Mouse (Mus musculus) heart, embryonic 12.5 days (tissue): ENCODE measurements around the gene Pdik1l. TPM values are rescaled to one million over a fixed set of nuclear protein-coding genes. Genes with fewer than 3 reads are reported as not detected.

ENCODE experiments used
- ATAC-seq: fragments of 200-750 bp; cut with Nextera tagmentation; 2 replicates; pipeline ENCODE4 v1.8.0; 2017; ENCODE audit warnings: moderate TSS enrichment, moderate library complexity; ENCODE audit not compliant: insufficient number of reproducible peaks, low FRiP score
- H3K27ac ChIP-seq: fragments of 300-500 bp; sonication (generic); 2 replicates; pipeline ENCODE4 v1.5.1; 2016; ENCODE audit warnings: mild to moderate bottlenecking, moderate library complexity; ENCODE audit not compliant: poor library complexity, severe bottlenecking
- H3K27me3 ChIP-seq: fragments of 300-500 bp; sonication (generic); replicated peaks from 2 replicates; pipeline ENCODE4 v1.6.1; 2016; ENCODE audit warnings: mild to moderate bottlenecking, moderate library complexity
- H3K36me3 ChIP-seq: fragments of 300-500 bp; sonication (generic); 2 replicates; pipeline ENCODE4 v1.6.1; 2016; ENCODE audit warnings: mild to moderate bottlenecking, moderate library complexity
- H3K4me1 ChIP-seq: fragments of 300-500 bp; sonication (generic); replicated peaks from 2 replicates; pipeline ENCODE4 v1.6.1; 2016; ENCODE audit warnings: mild to moderate bottlenecking
- H3K4me2 ChIP-seq: fragments of 300-500 bp; sonication (generic); 2 replicates; pipeline ENCODE4 v1.6.1; 2016; ENCODE audit warnings: mild to moderate bottlenecking, moderate library complexity
- H3K4me3 ChIP-seq: fragments of 300-500 bp; sonication (generic); 2 replicates; pipeline ENCODE4 v1.5.1; 2016; ENCODE audit warnings: mild to moderate bottlenecking
- H3K9ac ChIP-seq: fragments of 300-500 bp; sonication (generic); 2 replicates; pipeline ENCODE4 v1.6.1; 2016; ENCODE audit warnings: mild to moderate bottlenecking, moderate library complexity
- H3K9me3 ChIP-seq: fragments of 300-500 bp; sonication (generic); replicated peaks from 2 replicates; pipeline ENCODE4 v1.6.1; 2016; ENCODE audit warnings: mild to moderate bottlenecking, moderate library complexity
- WGBS: fragments of 180-500 bp; shearing (Covaris S2); methylation state at CpG from one replicate; pipeline ENCODE4 v1.1.7; 2016; 5-methylcytosine and 5-hydroxymethylcytosine counted together
- polyA plus RNA-seq: library from polyadenylated mRNA; unstranded; fragments of >200 nt; fragmentation: Nextera tagmentation; extraction: Ambion mirVana; gene quantifications from 2 replicates; pipeline ENCODE4 v1.2.1, GENCODE M21; 2016

Gene Pdik1l
- polyA plus RNA-seq, 1 experiment from 2014 or later, result 18.1 TPM

DNA sequence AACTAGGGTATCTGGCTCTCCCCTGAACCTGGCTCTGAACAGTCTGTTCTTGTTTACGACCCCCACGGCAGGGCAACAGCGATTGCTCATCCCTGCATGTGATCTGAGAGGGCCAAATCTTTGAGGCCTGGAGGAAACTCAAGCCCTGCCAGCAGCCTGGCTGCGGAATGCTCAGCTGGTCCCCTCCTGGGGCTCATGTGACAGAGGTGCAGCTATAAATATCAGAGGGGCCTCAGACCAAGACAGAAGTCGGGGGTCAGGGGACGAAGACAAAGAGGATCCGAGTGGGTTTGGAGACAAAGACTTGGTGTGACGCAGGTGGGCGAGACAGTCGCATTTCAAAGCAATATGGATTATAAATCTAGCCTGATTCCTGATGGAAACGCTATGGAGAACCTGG lies 27.2 kb upstream of the Pdik1l start, which contains the start of gene Trim63:
TSS of gene Trim63 (plus strand) at position 245 of the 400 bp plus-strand sequence.
- peaks cover 26% of the 10 kb centered on the region for H3K36me3 ChIP-seq
- 18% methylated on average over 11 of the region's 11 CpGs for WGBS
- H3K4me3 ChIP-seq, result peak within 1 kb of the TSS; percentile 57
- peak within 1 kb of the TSS; percentile 74 for H3K4me2 ChIP-seq
- peak; percentile 56 for ATAC-seq
- peak within 1 kb of the TSS; percentile 98 for H3K27ac ChIP-seq
- H3K9ac ChIP-seq, result peak within 1 kb of the TSS; percentile 77
- H3K4me1 ChIP-seq, result peaks cover 39% of the 10 kb centered on the region
- no peaks in the 10 kb centered on the region for H3K27me3 ChIP-seq
- peaks cover 5% of the 10 kb centered on the region for H3K9me3 ChIP-seq

DNA sequence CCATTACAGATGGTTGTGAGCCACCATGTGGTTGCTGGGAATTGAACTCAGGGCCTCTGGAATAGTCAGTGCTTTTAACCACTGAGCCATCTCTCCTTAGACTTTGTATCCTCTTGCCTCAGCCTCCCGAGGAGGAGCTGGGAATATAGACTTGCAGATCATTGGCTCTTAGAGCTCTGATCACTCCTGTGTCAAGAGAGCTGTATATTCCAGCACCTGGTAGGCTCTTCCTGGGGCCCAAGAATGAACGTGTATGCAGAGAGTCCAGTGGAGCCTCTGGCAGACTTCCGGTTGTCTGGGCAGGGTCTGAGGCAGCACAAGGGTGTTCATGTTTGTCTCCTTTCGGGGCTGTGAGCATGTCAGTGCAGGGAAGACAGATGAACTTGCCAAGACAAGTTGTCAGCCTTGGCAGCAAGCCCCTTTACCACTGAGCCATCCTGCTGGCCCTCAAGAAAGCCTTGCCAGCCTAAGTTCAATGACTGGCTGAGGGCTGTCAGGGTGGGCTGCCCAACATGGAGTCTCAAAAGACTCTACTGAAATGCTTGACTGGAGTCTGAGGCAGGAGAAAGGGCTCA lies 26.5 kb upstream of the Pdik1l start:
- peak overlapping the region; percentile 98 for H3K27ac ChIP-seq
- H3K4me3 ChIP-seq, result 0 out of 2 replicates have a peak overlapping the region, but pooled peaks have one; percentile 57
- H3K36me3 ChIP-seq, result peaks cover 20% of the 10 kb centered on the region
- peak overlapping the region; percentile 74; the same call in 1 of the 2 replicates for H3K4me2 ChIP-seq
- no peak for ATAC-seq
- peaks cover 32% of the 10 kb centered on the region for H3K4me1 ChIP-seq
- H3K9ac ChIP-seq, result no peak overlapping the region
- H3K27me3 ChIP-seq, result no peaks in the 10 kb centered on the region
- peaks cover 5% of the 10 kb centered on the region for H3K9me3 ChIP-seq
- 70% methylated on average over 4 of the region's 4 CpGs for WGBS

DNA sequence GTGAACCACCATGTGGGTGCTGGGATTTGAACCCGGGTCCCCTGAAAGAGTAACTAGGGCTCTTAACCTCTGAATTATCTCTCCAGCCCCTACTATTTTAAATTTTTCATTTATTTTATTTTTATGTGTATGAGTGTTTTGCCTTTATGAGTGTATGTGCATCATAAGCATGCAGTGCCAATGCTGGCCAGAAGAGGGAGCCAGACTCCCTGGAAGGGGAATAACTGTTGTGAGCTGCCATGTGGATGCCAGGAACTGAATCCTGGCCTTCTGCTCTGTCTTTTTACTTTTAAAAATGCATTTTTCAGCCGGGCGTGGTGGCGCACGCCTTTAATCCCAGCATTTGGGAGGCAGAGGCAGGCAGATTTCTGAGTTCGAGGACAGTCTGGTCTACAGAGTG lies 25.2 kb upstream of the Pdik1l start:
- whole genome bisulfite sequencing, result 93% methylated on average over 6 of the region's 6 CpGs
- Histone ChIP-seq H3K4me1 (peaks cover 24% of the 10 kb centered on the region), H3K4me2 (no peak overlapping the region), H3K27me3 (no peaks in the 10 kb centered on the region), H3K27ac (no peak overlapping the region), H3K9me3 (peaks cover 5% of the 10 kb centered on the region), H3K4me3 (no peak overlapping the region), H3K36me3 (peaks cover 8% of the 10 kb centered on the region), H3K9ac (no peak overlapping the region)
- ATAC-seq, result no peak

DNA sequence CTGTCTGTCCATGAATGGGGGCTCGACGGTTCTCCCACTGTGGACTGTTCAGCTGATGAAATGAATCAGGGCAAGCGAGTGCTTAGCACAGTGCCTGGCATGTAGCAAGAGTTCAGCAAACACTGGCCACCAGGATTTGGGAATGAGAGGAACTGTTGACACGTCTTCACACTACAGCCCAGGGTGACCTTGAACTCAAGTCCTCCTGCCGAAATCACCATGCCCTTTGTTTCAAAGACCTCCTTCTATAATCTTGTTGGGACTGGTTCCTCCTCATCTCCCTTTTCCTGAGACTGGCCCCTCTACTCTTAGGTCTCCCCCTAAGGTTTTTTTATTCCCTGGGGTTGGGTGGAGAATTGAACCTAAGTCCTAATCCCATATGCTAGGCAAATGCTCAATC lies 24.6 kb upstream of the Pdik1l start:
- Histone ChIP-seq H3K9ac (no peak overlapping the region), H3K9me3 (peaks cover 5% of the 10 kb centered on the region), H3K27ac (no peak overlapping the region), H3K4me2 (no peak overlapping the region), H3K4me3 (no peak overlapping the region), H3K27me3 (no peaks in the 10 kb centered on the region), H3K4me1 (peaks cover 24% of the 10 kb centered on the region), H3K36me3 (peaks cover 2% of the 10 kb centered on the region)
- ATAC-seq, result no peak
- WGBS, result 88% methylated on average over 5 of the region's 5 CpGs

DNA sequence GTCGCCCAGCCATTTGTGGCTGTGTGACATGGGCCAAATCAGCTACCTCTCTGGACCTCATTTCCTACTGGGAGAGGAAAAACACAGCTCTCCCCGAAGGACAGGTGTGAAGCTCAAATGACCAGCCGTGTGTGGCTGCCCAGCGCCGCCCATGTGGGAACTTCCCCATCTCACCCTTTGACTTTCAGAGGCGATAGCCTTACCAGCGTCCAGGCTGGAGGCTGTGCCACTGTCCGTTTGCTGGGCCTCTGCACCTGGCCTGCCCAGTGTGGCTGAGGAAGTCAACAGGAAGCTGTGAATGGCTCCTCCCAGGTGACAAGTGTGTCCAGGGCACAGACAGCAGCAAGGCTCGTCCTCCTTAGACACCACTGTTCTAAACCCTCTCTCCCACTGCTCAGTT lies 24.1 kb upstream of the Pdik1l start:
- Histone ChIP-seq H3K4me2 (no peak overlapping the region), H3K4me1 (peaks cover 26% of the 10 kb centered on the region), H3K27me3 (no peaks in the 10 kb centered on the region), H3K9ac (no peak overlapping the region), H3K36me3 (no peaks in the 10 kb centered on the region), H3K9me3 (peaks cover 5% of the 10 kb centered on the region), H3K4me3 (no peak overlapping the region), H3K27ac (no peak overlapping the region)
- WGBS, result 80% methylated on average over 9 of the region's 9 CpGs
- no peak for ATAC-seq

DNA sequence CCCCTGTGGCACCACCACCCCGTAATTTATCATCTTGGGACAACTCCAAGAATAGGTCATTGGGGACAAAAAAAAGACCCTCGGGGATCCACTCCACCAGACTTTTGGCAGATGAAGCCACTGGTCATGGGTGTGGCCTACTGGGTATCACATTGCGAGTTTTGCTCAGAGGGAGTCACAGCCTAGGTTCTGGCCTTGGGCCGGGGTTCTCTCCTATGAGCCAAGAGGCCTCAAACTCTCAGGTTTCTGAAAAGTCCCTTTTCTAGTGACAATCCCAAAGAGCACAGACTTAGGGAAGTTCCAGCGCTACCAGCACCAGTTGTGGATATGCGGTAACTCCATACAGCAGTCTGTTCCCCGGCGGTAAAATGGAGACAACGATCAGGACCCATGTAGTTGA lies 23.0 kb upstream of the Pdik1l start:
- Histone ChIP-seq H3K27ac (no peak overlapping the region), H3K9me3 (peaks cover 5% of the 10 kb centered on the region), H3K36me3 (no peaks in the 10 kb centered on the region), H3K27me3 (no peaks in the 10 kb centered on the region), H3K9ac (no peak overlapping the region), H3K4me1 (peaks cover 29% of the 10 kb centered on the region), H3K4me2 (no peak overlapping the region), H3K4me3 (no peak overlapping the region)
- WGBS, result 83% methylated on average over 9 of the region's 9 CpGs
- ATAC-seq, result no peak

DNA sequence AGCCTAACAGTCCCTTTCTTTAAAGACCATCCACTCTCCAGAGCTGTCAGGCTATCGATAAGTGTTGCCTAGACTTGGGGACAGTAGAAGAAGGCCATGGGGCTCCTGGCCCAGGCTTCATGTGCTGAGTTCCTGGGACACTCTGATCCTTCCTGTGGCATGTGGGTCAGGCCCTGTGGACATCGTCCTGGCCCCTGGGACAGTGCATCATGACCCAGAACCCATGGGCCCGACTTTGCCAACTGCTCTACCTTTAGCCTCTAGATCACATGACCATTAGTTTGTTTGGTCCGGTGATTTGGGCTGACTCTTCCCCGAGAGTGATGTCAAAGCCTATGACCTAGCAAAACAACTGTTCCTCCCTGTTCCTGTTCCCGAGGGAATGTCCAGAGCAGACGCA lies 22.4 kb upstream of the Pdik1l start:
- Histone ChIP-seq H3K4me1 (peaks cover 29% of the 10 kb centered on the region), H3K9me3 (peaks cover 5% of the 10 kb centered on the region), H3K4me2 (no peak overlapping the region), H3K36me3 (no peaks in the 10 kb centered on the region), H3K27ac (no peak overlapping the region), H3K4me3 (no peak overlapping the region), H3K9ac (no peak overlapping the region), H3K27me3 (no peaks in the 10 kb centered on the region)
- WGBS, result 78% methylated on average over 7 of the region's 7 CpGs
- ATAC-seq, result no peak

DNA sequence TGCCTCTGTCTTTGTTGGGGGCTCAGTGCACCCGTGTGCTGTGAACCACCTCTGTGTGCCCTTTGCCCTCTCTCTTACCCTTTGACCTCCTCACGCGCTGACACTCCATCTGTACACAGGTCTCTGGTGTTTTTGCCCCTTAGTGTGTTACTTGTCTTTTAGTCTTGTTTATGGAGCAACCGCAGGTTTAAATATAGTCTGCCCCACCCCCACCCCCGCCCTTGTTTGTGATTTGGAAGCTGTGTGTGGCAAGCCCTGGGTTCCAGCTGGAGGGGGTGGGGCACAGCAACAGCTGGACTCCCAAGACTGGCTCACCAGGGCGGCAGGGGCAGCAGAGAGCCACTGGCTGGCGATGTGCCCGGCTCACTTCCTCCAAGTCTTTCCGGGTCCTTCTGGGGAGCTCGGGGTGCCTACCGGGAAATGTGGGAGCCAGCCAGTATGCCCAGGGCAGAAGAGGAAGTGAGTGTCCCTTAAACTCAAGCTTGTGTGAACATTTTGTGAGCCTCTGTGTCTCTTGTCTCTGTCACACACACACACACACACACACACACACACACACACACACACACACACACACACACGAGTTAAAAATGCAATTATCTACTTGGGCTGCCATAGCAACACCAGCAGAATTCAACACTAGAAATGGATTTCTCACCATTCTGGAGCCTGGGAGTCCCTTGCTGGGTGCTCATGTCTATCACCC lies 19.8 kb upstream of the Pdik1l start:
- H3K36me3 ChIP-seq, result no peaks in the 10 kb centered on the region
- H3K9ac ChIP-seq, result peak overlapping the region; percentile 45; the same call in 1 of the 2 replicates
- peak overlapping the region; percentile 30 for H3K27ac ChIP-seq
- peaks cover 21% of the 10 kb centered on the region for H3K4me1 ChIP-seq
- H3K4me2 ChIP-seq, result peak overlapping the region; percentile 54
- 0 out of 2 replicates have a peak overlapping the region, but pooled peaks have one; percentile 4 for H3K4me3 ChIP-seq
- ATAC-seq, result peak; percentile 76
- H3K27me3 ChIP-seq, result no peaks in the 10 kb centered on the region
- WGBS, result 16% methylated on average over 12 of the region's 12 CpGs
- H3K9me3 ChIP-seq, result no peaks in the 10 kb centered on the region

DNA sequence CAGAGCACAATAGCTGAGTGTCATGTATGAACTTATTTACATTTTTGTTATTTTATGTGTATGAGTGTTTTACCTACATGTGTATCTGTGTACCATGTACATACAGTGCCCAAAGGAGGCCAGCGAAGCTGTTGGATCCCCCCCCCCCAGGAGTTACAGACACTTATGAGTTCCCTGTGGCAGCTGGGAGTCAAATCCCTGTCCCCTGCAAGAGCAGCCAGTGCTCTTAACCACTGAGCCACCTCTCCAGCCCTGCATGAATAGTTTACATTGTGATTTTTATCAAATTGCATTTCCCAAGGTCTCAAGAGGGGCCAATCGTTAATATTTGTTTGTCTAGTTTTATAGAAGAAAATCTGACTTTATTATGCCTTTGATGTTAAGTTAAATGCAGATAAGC lies 19.3 kb upstream of the Pdik1l start:
- H3K9ac ChIP-seq, result no peak overlapping the region; the same call in 1 of the 2 replicates
- H3K4me3 ChIP-seq, result no peak overlapping the region
- no peak for ATAC-seq
- H3K27me3 ChIP-seq, result no peaks in the 10 kb centered on the region
- peak overlapping the region; percentile 30; the same call in 1 of the 2 replicates for H3K27ac ChIP-seq
- H3K9me3 ChIP-seq, result no peaks in the 10 kb centered on the region
- no peaks in the 10 kb centered on the region for H3K36me3 ChIP-seq
- peaks cover 27% of the 10 kb centered on the region for H3K4me1 ChIP-seq
- WGBS, result 62% methylated on average over 2 of the region's 2 CpGs
- H3K4me2 ChIP-seq, result peak overlapping the region; percentile 54

DNA sequence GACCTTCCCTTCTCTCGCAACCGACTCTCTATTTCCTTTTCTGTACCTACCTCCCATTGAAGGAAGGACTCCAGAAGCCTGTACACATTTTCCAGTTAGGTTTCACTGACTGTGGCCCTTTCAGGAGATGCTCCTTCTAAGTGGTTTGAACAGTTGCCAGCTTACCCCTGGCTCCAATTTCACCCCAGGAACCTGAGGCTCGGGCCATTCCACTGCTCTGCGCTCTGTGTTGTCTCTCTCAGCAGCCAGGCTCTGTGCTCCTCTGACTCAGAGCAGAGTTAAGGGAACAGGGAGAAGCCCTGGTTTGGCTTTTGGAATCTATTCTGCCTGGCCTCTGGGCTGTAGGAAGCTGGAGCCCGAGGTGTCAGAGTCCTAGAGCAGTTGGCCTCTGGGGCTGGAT lies 14.4 kb upstream of the Pdik1l start:
- WGBS, result 61% methylated on average over 5 of the region's 5 CpGs
- ATAC-seq, result no peak
- Histone ChIP-seq H3K36me3 (no peaks in the 10 kb centered on the region), H3K27ac (peak overlapping the region; percentile 63), H3K4me1 (peaks cover 45% of the 10 kb centered on the region), H3K9ac (no peak overlapping the region), H3K4me3 (no peak overlapping the region), H3K27me3 (no peaks in the 10 kb centered on the region), H3K9me3 (no peaks in the 10 kb centered on the region), H3K4me2 (no peak overlapping the region)

DNA sequence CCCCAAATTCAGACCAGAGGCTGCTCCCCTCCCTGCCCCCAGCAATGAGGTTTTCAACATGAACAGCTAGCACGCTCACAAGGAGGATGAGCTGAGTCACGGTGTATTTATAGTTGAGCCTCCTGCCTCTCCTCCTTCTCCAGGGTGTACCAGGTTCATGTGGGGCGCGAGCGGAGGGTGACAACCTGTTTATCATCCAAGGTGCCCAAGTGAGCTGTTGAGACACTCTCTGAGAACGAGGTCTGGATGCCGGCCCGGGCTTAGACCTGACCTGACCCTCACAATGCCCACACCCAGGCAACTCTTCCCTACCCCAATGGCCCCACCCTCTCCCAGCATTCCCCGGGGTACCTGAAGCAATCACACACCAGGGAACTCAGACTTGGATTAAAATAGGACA lies 12.6 kb upstream of the Pdik1l start:
- peak overlapping the region; percentile 82 for H3K27ac ChIP-seq
- 45% methylated on average over 9 of the region's 9 CpGs for WGBS
- no peak overlapping the region for H3K4me3 ChIP-seq
- no peaks in the 10 kb centered on the region for H3K27me3 ChIP-seq
- peak; percentile 16; the same call in 1 of the 2 replicates for ATAC-seq
- no peaks in the 10 kb centered on the region for H3K36me3 ChIP-seq
- peaks cover 39% of the 10 kb centered on the region for H3K4me1 ChIP-seq
- H3K9me3 ChIP-seq, result peaks cover 3% of the 10 kb centered on the region; the same call in 1 of the 2 replicates
- H3K9ac ChIP-seq, result no peak overlapping the region
- peak overlapping the region; percentile 41 for H3K4me2 ChIP-seq
